Mouse (Mus musculus) intestine, embryonic 14.5 days (tissue): ENCODE results near the gene Xrcc3. TPM values are rescaled to one million over a fixed set of nuclear protein-coding genes. Genes with fewer than 3 reads are reported as not detected.

Experiments used
- ATAC-seq: fragments of 200-750 bp; cut with Nextera tagmentation; replicated peaks from 2 replicates; pipeline ENCODE4 v1.8.0; 2017; ENCODE audit warnings: low read depth, moderate number of reproducible peaks, moderate TSS enrichment, moderate library complexity; ENCODE audit not compliant: low FRiP score, low TSS enrichment
- DNase-seq: peaks from one replicate; pipeline ENCODE4 v3.0.0-alpha.2; 2018; ENCODE audit warnings: low spot score
- H3K27ac ChIP-seq: fragments of 300-500 bp; sonication (generic); 2 replicates; pipeline ENCODE4 v1.5.1; 2014; ENCODE audit warnings: low read depth, mild to moderate bottlenecking, control low read depth
- H3K27me3 ChIP-seq: fragments of 300-500 bp; sonication (generic); replicated peaks from 2 replicates; pipeline ENCODE4 v1.6.1; 2014; ENCODE audit warnings: low read length, control low read depth; ENCODE audit not compliant: control insufficient read depth, insufficient read depth
- H3K36me3 ChIP-seq: fragments of 300-500 bp; sonication (generic); 2 replicates; pipeline ENCODE4 v1.6.1; 2014; ENCODE audit warnings: low read length, control low read depth; ENCODE audit not compliant: control insufficient read depth, insufficient read depth
- H3K4me1 ChIP-seq: fragments of 300-500 bp; sonication (generic); replicated peaks from 2 replicates; pipeline ENCODE4 v1.6.1; 2014; ENCODE audit warnings: low read length, control low read depth, mixed read lengths; ENCODE audit not compliant: control insufficient read depth, insufficient read depth
- H3K4me2 ChIP-seq: fragments of 300-500 bp; sonication (generic); 2 replicates; pipeline ENCODE4 v1.6.1; 2014; ENCODE audit warnings: low read length
- H3K4me3 ChIP-seq: fragments of 300-500 bp; sonication (generic); 2 replicates; pipeline ENCODE4 v1.5.1; 2014; ENCODE audit warnings: low read depth, low read length, control low read depth, mixed read lengths
- H3K9ac ChIP-seq: fragments of 300-500 bp; sonication (generic); 2 replicates; pipeline ENCODE4 v1.6.1; 2014; ENCODE audit warnings: mild to moderate bottlenecking, low read length
- H3K9me3 ChIP-seq: fragments of 300-500 bp; sonication (generic); 2 replicates; pipeline ENCODE4 v1.6.1; 2016; ENCODE audit warnings: low read length, control low read depth; ENCODE audit not compliant: control insufficient read depth
- WGBS: fragments of 180-500 bp; shearing (Covaris S2); extraction: QIAGEN DNeasy Blood & Tissue Kit; methylation state at CpG from one replicate; pipeline ENCODE4 v1.1.7; 2014; 5-methylcytosine and 5-hydroxymethylcytosine counted together
- polyA plus RNA-seq: library from polyadenylated mRNA; unstranded; fragments of >200 nt; fragmentation: Nextera tagmentation; extraction: Ambion mirVana; gene quantifications from 2 replicates; pipeline ENCODE4 v1.2.1, GENCODE M21; 2014

Xrcc3 gene
- polyA plus RNA-seq, 1 experiment from 2014 or later, result 14.6 TPM

GRCm38 (mm10) chr12:111821931-111822330, 8.3 kb upstream of the Xrcc3 start:
- no peak overlapping the region for H3K4me3 ChIP-seq
- H3K4me2 ChIP-seq, result no peak overlapping the region
- H3K27ac ChIP-seq, result no peak overlapping the region
- no peaks in the 10 kb centered on the region for H3K27me3 ChIP-seq
- 59% methylated on average over 4 of the region's 4 CpGs for WGBS
- H3K9ac ChIP-seq, result no peak overlapping the region
- no peaks in the 10 kb centered on the region for H3K9me3 ChIP-seq
- H3K4me1 ChIP-seq, result peaks cover 20% of the 10 kb centered on the region; the same call in 1 of the 2 replicates
- ATAC-seq (no peak), DNase-seq (no peak)
- H3K36me3 ChIP-seq, result peaks cover 45% of the 10 kb centered on the region

- ATAC-seq, result no peak
- Histone ChIP-seq H3K9ac (no peak overlapping the region), H3K4me2 (no peak overlapping the region), H3K4me3 (no peak overlapping the region), H3K36me3 (peaks cover 33% of the 10 kb centered on the region), H3K4me1 (peaks cover 32% of the 10 kb centered on the region), H3K27ac (no peak overlapping the region), H3K27me3 (no peaks in the 10 kb centered on the region), H3K9me3 (no peaks in the 10 kb centered on the region)
- WGBS, result 62% methylated on average over 7 of the region's 7 CpGs
- no peak for DNase-seq
Observed at GRCm38 (mm10) chr12:111820708-111821107, 7.0 kb upstream of the Xrcc3 start.

- peaks cover 40% of the 10 kb centered on the region for H3K4me1 ChIP-seq
Observed at GRCm38 (mm10) chr12:111819936-111820335, 6.3 kb upstream of the Xrcc3 start.

GRCm38 (mm10) chr12:111817991-111818390, 4.3 kb upstream of the Xrcc3 start:
- H3K4me3 ChIP-seq, result no peak overlapping the region
- WGBS, result 78% methylated on average over 8 of the region's 8 CpGs
- no peak overlapping the region for H3K4me2 ChIP-seq

More at GRCm38 (mm10) chr12:111819936-111820335, 6.3 kb upstream of the Xrcc3 start:
- Histone ChIP-seq H3K4me3 (no peak overlapping the region), H3K9ac (no peak overlapping the region), H3K4me2 (no peak overlapping the region), H3K36me3 (peaks cover 25% of the 10 kb centered on the region), H3K27me3 (no peaks in the 10 kb centered on the region), H3K27ac (no peak overlapping the region), H3K9me3 (no peaks in the 10 kb centered on the region)
- no peak for DNase-seq
- ATAC-seq, result no peak
- WGBS, result 75% methylated on average over 8 of the region's 8 CpGs

GRCm38 (mm10) chr12:111816967-111817366, 3.3 kb upstream of the Xrcc3 start:
- Histone ChIP-seq H3K4me1 (peaks cover 51% of the 10 kb centered on the region), H3K27ac (peak overlapping the region; percentile 47; the same call in 1 of the 2 replicates), H3K36me3 (no peaks in the 10 kb centered on the region), H3K9ac (peak overlapping the region; percentile 22; the same call in 1 of the 2 replicates), H3K27me3 (no peaks in the 10 kb centered on the region), H3K4me2 (peak overlapping the region; percentile 86), H3K4me3 (peak overlapping the region; percentile 20), H3K9me3 (no peaks in the 10 kb centered on the region)
- WGBS, result 53% methylated on average over 9 of the region's 9 CpGs
- 0 out of 2 replicates have a peak, but pooled peaks have one; percentile 5 for ATAC-seq
- DNase-seq, result no peak

More at GRCm38 (mm10) chr12:111817991-111818390, 4.3 kb upstream of the Xrcc3 start:
- Histone ChIP-seq H3K4me1 (peaks cover 45% of the 10 kb centered on the region), H3K27me3 (no peaks in the 10 kb centered on the region), H3K9ac (no peak overlapping the region), H3K36me3 (peaks cover 6% of the 10 kb centered on the region; the same call in 1 of the 2 replicates), H3K27ac (no peak overlapping the region), H3K9me3 (no peaks in the 10 kb centered on the region)
- ATAC-seq (no peak), DNase-seq (no peak)

GRCm38 (mm10) chr12:111816528-111816927, 2.9 kb upstream of the Xrcc3 start:
- DNase-seq, result no peak

GRCm38 (mm10) chr12:111814769-111815762, 1.4 kb upstream of the Xrcc3 start:
- H3K36me3 ChIP-seq, result 0 out of 2 replicates have a peak, but pooled peaks cover 4% of the 10 kb centered on the region
- peak overlapping the region; percentile 90 for H3K27ac ChIP-seq
- H3K27me3 ChIP-seq, result no peaks in the 10 kb centered on the region
- H3K4me2 ChIP-seq, result peak overlapping the region; percentile 86
- H3K4me1 ChIP-seq, result peaks cover 46% of the 10 kb centered on the region
- H3K9me3 ChIP-seq, result no peaks in the 10 kb centered on the region
- no peak for ATAC-seq
- 24% methylated on average over 19 of the region's 19 CpGs for WGBS
- H3K9ac ChIP-seq, result peak overlapping the region; percentile 63
- peak overlapping the region; percentile 71 for H3K4me3 ChIP-seq
- DNase-seq, result no peak

More at GRCm38 (mm10) chr12:111816528-111816927, 2.9 kb upstream of the Xrcc3 start:
- Histone ChIP-seq H3K4me2 (peak overlapping the region; percentile 86), H3K4me1 (peaks cover 49% of the 10 kb centered on the region), H3K36me3 (0 out of 2 replicates have a peak, but pooled peaks cover 4% of the 10 kb centered on the region), H3K27me3 (no peaks in the 10 kb centered on the region), H3K9me3 (no peaks in the 10 kb centered on the region), H3K4me3 (peak overlapping the region; percentile 20), H3K9ac (peak overlapping the region; percentile 22; the same call in 1 of the 2 replicates), H3K27ac (peak overlapping the region; percentile 47; the same call in 1 of the 2 replicates)
- 48% methylated on average over 13 of the region's 13 CpGs for WGBS
- no peak for ATAC-seq

GRCm38 (mm10) chr12:111813111-111813765, 435 bp downstream of the Xrcc3 start:
- DNase-seq (no peak), ATAC-seq (peak; percentile 0; the same call in 1 of the 2 replicates)
- H3K27me3 ChIP-seq, result no peaks in the 10 kb centered on the region
- peak overlapping the region; percentile 89 for H3K4me2 ChIP-seq
- peak overlapping the region; percentile 65 for H3K9ac ChIP-seq
- no peak overlapping the region for H3K27ac ChIP-seq
- peaks cover 15% of the 10 kb centered on the region for H3K36me3 ChIP-seq
- no peaks in the 10 kb centered on the region for H3K9me3 ChIP-seq
- H3K4me3 ChIP-seq, result peak overlapping the region; percentile 71
- 3% methylated on average over 27 of the region's 27 CpGs for WGBS
- H3K4me1 ChIP-seq, result peaks cover 37% of the 10 kb centered on the region
